Mouse (Mus musculus) adrenal gland, adult 18-20 months (tissue): Measurements from ENCODE around the gene Xirp2. TPM values are rescaled to one million over a fixed set of nuclear protein-coding genes. Genes with fewer than 3 reads are reported as not detected.
"Not testable (repeated sequence)": the region's sequence is repeated elsewhere in the genome, so short reads cannot be mapped to it uniquely, and the experiment has no call there.

Experiments used
- DNase-seq, 2 experiments: peaks; one replicate each; pipeline ENCODE4 v3.0.0; 2021 to 2022; ENCODE audit warnings: low spot score in 2 of 2
- long read RNA-seq, 2 experiments: library from polyadenylated mRNA; stranded (forward); transcript quantifications; one replicate each; pipeline ENCODE4 v2.0.0; 2021
- total RNA-seq, 2 experiments: library from RNA; stranded (reverse); gene quantifications; 1 replicate in 1 of 2; 2 replicates in 1 of 2; pipeline ENCODE4 v1.2.3; 2021

Xirp2 gene
- under 1 TPM in 1 of 2 experiments, not detected in 1; 0.83 TPM for total RNA-seq
- long read RNA-seq, experiment 1 = 0 reads
- long read RNA-seq, experiment 2, partial matches to known transcripts = 1 of 1 reads
- long read RNA-seq, experiment 2, other reads (novel, unspliced or antisense) = 0 of 1 reads

GRCm38 (mm10) chr2:67445780-67446179 lies at the start of gene Xirp2:
TSS of gene Xirp2 (plus strand) at chr2:67446002.
- no peak for DNase-seq

GRCm38 (mm10) chr2:67413425-67413824 lies 32.4 kb upstream of the Xirp2 start, which contains the start of gene Gm21830:
TSS of gene Gm21830 (plus strand) at chr2:67413725.
- not testable (repeated sequence) for DNase-seq

- no peak for DNase-seq
Observed at GRCm38 (mm10) chr2:67420853-67421252, 24.9 kb upstream of the Xirp2 start.

- DNase-seq = no peak
Observed at GRCm38 (mm10) chr2:67422799-67423198, 23.0 kb upstream of the Xirp2 start.

GRCm38 (mm10) chr2:67433081-67433480 lies 12.7 kb upstream of the Xirp2 start, which contains the start of gene Gm26727:
TSS of gene Gm26727 (minus strand) at chr2:67433181.
- DNase-seq = no peak

GRCm38 (mm10) chr2:67438309-67438708 lies 7.5 kb upstream of the Xirp2 start:
- no peak for DNase-seq

- no peak for DNase-seq
Observed at GRCm38 (mm10) chr2:67446772-67447171, 970 bp downstream of the Xirp2 start.

- no peak for DNase-seq
Observed at GRCm38 (mm10) chr2:67447206-67447605, 1.4 kb downstream of the Xirp2 start.

GRCm38 (mm10) chr2:67460857-67461256 lies 15.1 kb downstream of the Xirp2 start:
- no peak for DNase-seq

GRCm38 (mm10) chr2:67467036-67467435 lies 21.2 kb downstream of the Xirp2 start:
- no peak for DNase-seq

GRCm38 (mm10) chr2:67470030-67470429 lies 24.2 kb downstream of the Xirp2 start:
- DNase-seq = not testable (repeated sequence)

GRCm38 (mm10) chr2:67477753-67478152 lies 32.0 kb downstream of the Xirp2 start:
- DNase-seq = peak; percentile 27 to 38

- DNase-seq = no peak
Observed at GRCm38 (mm10) chr2:67481051-67481450, 35.2 kb downstream of the Xirp2 start.

- no peak for DNase-seq
Observed at GRCm38 (mm10) chr2:67486721-67487120, 40.9 kb downstream of the Xirp2 start.

GRCm38 (mm10) chr2:67487162-67487561 lies 41.4 kb downstream of the Xirp2 start:
- DNase-seq = no peak

GRCm38 (mm10) chr2:67488465-67489127 lies 42.8 kb downstream of the Xirp2 start:
- DNase-seq = no peak

GRCm38 (mm10) chr2:67489128-67489492 lies 43.3 kb downstream of the Xirp2 start:
- DNase-seq = no peak

GRCm38 (mm10) chr2:67505457-67505856 lies 59.7 kb downstream of the Xirp2 start:
- DNase-seq = no peak

GRCm38 (mm10) chr2:67516405-67516804 lies 70.6 kb downstream of the Xirp2 start:
- no peak for DNase-seq

- no peak for DNase-seq
Observed at GRCm38 (mm10) chr2:67535347-67535746, 89.5 kb downstream of the Xirp2 start.

GRCm38 (mm10) chr2:67539426-67539825 lies 93.6 kb downstream of the Xirp2 start:
- DNase-seq = no peak

GRCm38 (mm10) chr2:67541957-67542696 lies 96.3 kb downstream of the Xirp2 start:
- DNase-seq = no peak
